Mouse (Mus musculus): ENCODE results near the gene Myadm. TPM values are rescaled to one million over a fixed set of nuclear protein-coding genes. Genes with fewer than 3 reads are reported as not detected.
"Not testable (repeated sequence)": the region's sequence is repeated elsewhere in the genome, so short reads cannot be mapped to it uniquely, and the experiment has no call there.

Gene Myadm
- total RNA-seq, 1 experiment = 80.8 TPM

GRCm38 (mm10) chr7:3291197-3291596, 2.3 kb downstream of the Myadm start:
- peak overlapping the region; percentile 55; the same call in 1 of the 2 replicates for H3K27ac ChIP-seq (ENCODE audit: insufficient read depth, low read depth, low read length, poor library complexity, severe bottlenecking)
- DNase-seq (ENCODE audit: low read depth, low spot score) = no peak
- TF ChIP-seq ZC3H11A (IDR thresholded peaks at IDR 0.05; ENCODE audit: borderline replicate concordance, low read depth, low read length) (no peak), CHD2 (IDR thresholded peaks at IDR 0.05; ENCODE audit: low read depth, low read length) (no peak), HCFC1 (IDR thresholded peaks at IDR 0.05; ENCODE audit: borderline replicate concordance, insufficient read depth, low read length) (no peak), MAFK (IDR thresholded peaks at IDR 0.05; ENCODE audit: insufficient read depth, low read depth, low read length) (no peak), ZNF384 (IDR thresholded peaks at IDR 0.05; ENCODE audit: low read depth, low read length) (no peak)
- H3K36me3 ChIP-seq (ENCODE audit: control insufficient read depth, insufficient read depth, low read length, poor library complexity, severe bottlenecking) = peaks cover 4% of the 10 kb centered on the region; the same call in 1 of the 2 replicates
- no peaks in the 10 kb centered on the region for H3K9me3 ChIP-seq (ENCODE audit: control insufficient read depth, insufficient read depth, low read depth, low read length)
- H3K9ac ChIP-seq (ENCODE audit: insufficient read depth, low read depth, low read length, poor library complexity, severe bottlenecking) = peak overlapping the region; percentile 75
- H3K4me3 ChIP-seq (ENCODE audit: insufficient read depth in 1 of 2, low read depth in 1 of 2, low read length in 2 of 2, poor library complexity in 1 of 2, severe bottlenecking in 1 of 2) = peak overlapping the region; percentile 59 to 68
- H3K4me1 ChIP-seq (ENCODE audit: control insufficient read depth in 2 of 2, insufficient read depth in 2 of 2, low read length in 2 of 2, poor library complexity in 1 of 2) = peaks cover 2 to 9% of the 10 kb centered on the region in 2 experiments; a peak in 2 of 4 replicates
- in situ Hi-C loops (cut with MboI; ENCODE audit: low sequenced_read_pairs in 2 of 2, unreplicated experiment in 2 of 2) = no loop called here

GRCm38 (mm10) chr7:3291764-3292163, 2.9 kb downstream of the Myadm start:
- no peak for TF ChIP-seq HCFC1 (IDR thresholded peaks at IDR 0.05; ENCODE audit: borderline replicate concordance, insufficient read depth, low read length)
- TF ChIP-seq MAFK (IDR thresholded peaks at IDR 0.05; ENCODE audit: insufficient read depth, low read depth, low read length) = no peak
- no peak for TF ChIP-seq ZC3H11A (IDR thresholded peaks at IDR 0.05; ENCODE audit: borderline replicate concordance, low read depth, low read length)
- no peak for TF ChIP-seq CHD2 (IDR thresholded peaks at IDR 0.05; ENCODE audit: low read depth, low read length)
- peaks cover 2 to 11% of the 10 kb centered on the region in 2 experiments; a peak in 2 of 4 replicates for H3K4me1 ChIP-seq (ENCODE audit: control insufficient read depth in 2 of 2, insufficient read depth in 2 of 2, low read length in 2 of 2, poor library complexity in 1 of 2)

GRCm38 (mm10) chr7:3292271-3292670, 3.4 kb downstream of the Myadm start:
- H3K4me1 ChIP-seq (ENCODE audit: control insufficient read depth in 2 of 2, insufficient read depth in 2 of 2, low read length in 2 of 2, poor library complexity in 1 of 2) = peaks cover 2 to 14% of the 10 kb centered on the region in 2 experiments; a peak in 2 of 4 replicates
- H3K27ac ChIP-seq (ENCODE audit: insufficient read depth, low read depth, low read length, poor library complexity, severe bottlenecking) = peak overlapping the region; percentile 92
- in situ Hi-C loops (cut with MboI; ENCODE audit: low sequenced_read_pairs in 2 of 2, unreplicated experiment in 2 of 2); H3K9me3 ChIP-seq (ENCODE audit: control insufficient read depth, insufficient read depth, low read depth, low read length); DNase-seq (ENCODE audit: low read depth, low spot score): not testable (repeated sequence)
- peak overlapping the region; percentile 65 for H3K9ac ChIP-seq (ENCODE audit: insufficient read depth, low read depth, low read length, poor library complexity, severe bottlenecking)
- H3K36me3 ChIP-seq (ENCODE audit: control insufficient read depth, insufficient read depth, low read length, poor library complexity, severe bottlenecking) = peaks cover 13% of the 10 kb centered on the region
- peak overlapping the region; percentile 59 to 68 for H3K4me3 ChIP-seq (ENCODE audit: insufficient read depth in 1 of 2, low read depth in 1 of 2, low read length in 2 of 2, poor library complexity in 1 of 2, severe bottlenecking in 1 of 2)

More at GRCm38 (mm10) chr7:3291764-3292163, 2.9 kb downstream of the Myadm start:
- Histone ChIP-seq H3K4me3 (ENCODE audit: insufficient read depth in 1 of 2, low read depth in 1 of 2, low read length in 2 of 2, poor library complexity in 1 of 2, severe bottlenecking in 1 of 2) (peak overlapping the region; percentile 59 to 68), H3K9me3 (ENCODE audit: control insufficient read depth, insufficient read depth, low read depth, low read length) (no peaks in the 10 kb centered on the region), H3K27ac (ENCODE audit: insufficient read depth, low read depth, low read length, poor library complexity, severe bottlenecking) (peak overlapping the region; percentile 92), H3K36me3 (ENCODE audit: control insufficient read depth, insufficient read depth, low read length, poor library complexity, severe bottlenecking) (peaks cover 8% of the 10 kb centered on the region), H3K9ac (ENCODE audit: insufficient read depth, low read depth, low read length, poor library complexity, severe bottlenecking) (peak overlapping the region; percentile 65)
- in situ Hi-C loops (cut with MboI; ENCODE audit: low sequenced_read_pairs in 2 of 2, unreplicated experiment in 2 of 2) = no loop called here
- DNase-seq (ENCODE audit: low read depth, low spot score) = no peak

DNA sequence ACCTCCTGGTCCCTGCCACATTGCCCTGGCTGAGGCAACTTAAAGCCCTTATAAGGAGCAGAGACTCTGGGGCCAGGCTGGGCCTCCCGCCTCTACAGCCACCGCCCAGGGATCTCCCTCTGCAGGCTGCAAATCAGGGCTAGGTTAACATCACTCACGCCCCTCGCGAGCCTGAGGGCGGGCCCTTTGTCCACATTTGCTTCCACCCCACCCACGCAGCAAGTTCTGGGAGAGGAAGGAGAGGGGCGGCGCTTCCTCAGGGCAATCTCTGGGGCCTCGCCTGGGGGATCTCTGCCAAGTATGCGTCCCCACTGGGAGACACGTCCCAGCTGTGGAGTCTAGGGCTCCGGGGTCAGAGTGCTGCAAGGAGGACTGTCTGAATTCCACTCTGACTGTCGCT, 3.9 kb downstream of the Myadm start:
- TF ChIP-seq MAFK (IDR thresholded peaks at IDR 0.05; ENCODE audit: insufficient read depth, low read depth, low read length) (no peak), ZNF384 (IDR thresholded peaks at IDR 0.05; ENCODE audit: low read depth, low read length) (no peak), CHD2 (IDR thresholded peaks at IDR 0.05; ENCODE audit: low read depth, low read length) (peak; percentile 66), HCFC1 (IDR thresholded peaks at IDR 0.05; ENCODE audit: borderline replicate concordance, insufficient read depth, low read length) (0 out of 2 replicates have a peak, but pooled peaks have one; percentile 36)
- peak; percentile 93 for DNase-seq (ENCODE audit: low read depth, low spot score)
- peak overlapping the region; percentile 80 to 87 for H3K4me3 ChIP-seq (ENCODE audit: insufficient read depth in 1 of 2, low read depth in 1 of 2, low read length in 2 of 2, poor library complexity in 1 of 2, severe bottlenecking in 1 of 2)
- peaks cover 15% of the 10 kb centered on the region for H3K36me3 ChIP-seq (ENCODE audit: control insufficient read depth, insufficient read depth, low read length, poor library complexity, severe bottlenecking)
- peak overlapping the region; percentile 92 for H3K27ac ChIP-seq (ENCODE audit: insufficient read depth, low read depth, low read length, poor library complexity, severe bottlenecking)
- H3K9me3 ChIP-seq (ENCODE audit: control insufficient read depth, insufficient read depth, low read depth, low read length) = no peaks in the 10 kb centered on the region
- peaks cover 2 to 14% of the 10 kb centered on the region in 2 experiments; a peak in 2 of 4 replicates for H3K4me1 ChIP-seq (ENCODE audit: control insufficient read depth in 2 of 2, insufficient read depth in 2 of 2, low read length in 2 of 2, poor library complexity in 1 of 2)
- in situ Hi-C loops (cut with MboI; ENCODE audit: low sequenced_read_pairs in 2 of 2, unreplicated experiment in 2 of 2) = no loop called here
- H3K9ac ChIP-seq (ENCODE audit: insufficient read depth, low read depth, low read length, poor library complexity, severe bottlenecking) = peak overlapping the region; percentile 88

GRCm38 (mm10) chr7:3294794-3295193, 5.9 kb downstream of the Myadm start:
- Histone ChIP-seq H3K36me3 (ENCODE audit: control insufficient read depth, insufficient read depth, low read length, poor library complexity, severe bottlenecking) (peaks cover 20% of the 10 kb centered on the region), H3K4me1 (ENCODE audit: control insufficient read depth in 2 of 2, insufficient read depth in 2 of 2, low read length in 2 of 2, poor library complexity in 1 of 2) (peaks cover 2 to 14% of the 10 kb centered on the region in 2 experiments; a peak in 3 of 4 replicates), H3K27ac (ENCODE audit: insufficient read depth, low read depth, low read length, poor library complexity, severe bottlenecking) (no peak overlapping the region), H3K4me3 (ENCODE audit: insufficient read depth in 1 of 2, low read depth in 1 of 2, low read length in 2 of 2, poor library complexity in 1 of 2, severe bottlenecking in 1 of 2) (no peak overlapping the region), H3K9ac (ENCODE audit: insufficient read depth, low read depth, low read length, poor library complexity, severe bottlenecking) (peak overlapping the region; percentile 7; the same call in 1 of the 2 replicates), H3K9me3 (ENCODE audit: control insufficient read depth, insufficient read depth, low read depth, low read length) (no peaks in the 10 kb centered on the region)
- DNase-seq (ENCODE audit: low read depth, low spot score) = no peak
- in situ Hi-C loops (cut with MboI; ENCODE audit: low sequenced_read_pairs in 2 of 2, unreplicated experiment in 2 of 2) = no loop called here
- no peak for TF ChIP-seq HCFC1 (IDR thresholded peaks at IDR 0.05; ENCODE audit: borderline replicate concordance, insufficient read depth, low read length)
- no peak for TF ChIP-seq CHD2 (IDR thresholded peaks at IDR 0.05; ENCODE audit: low read depth, low read length)
- no peak for TF ChIP-seq MAFK (IDR thresholded peaks at IDR 0.05; ENCODE audit: insufficient read depth, low read depth, low read length)
- no peak for TF ChIP-seq ZC3H11A (IDR thresholded peaks at IDR 0.05; ENCODE audit: borderline replicate concordance, low read depth, low read length)
- no peak for TF ChIP-seq ZNF384 (IDR thresholded peaks at IDR 0.05; ENCODE audit: low read depth, low read length)

All from ES-E14 (cell line).